Mouse (Mus musculus) spleen, adult 2 months (tissue): ENCODE results near the gene Catsperz.

ENCODE experiments used
- CTCF ChIP-seq: fragments of 200-500 bp; IDR thresholded peaks from 2 replicates; pipeline ENCODE4 v1.5.1; 2011; ENCODE audit warnings: mild to moderate bottlenecking, inconsistent platforms; ENCODE audit not compliant: insufficient read depth, insufficient read length, insufficient replicate concordance; ENCODE audit errors: extremely low read depth
- POLR2A ChIP-seq: fragments of 200-500 bp; IDR thresholded peaks from 2 replicates; pipeline ENCODE4 v1.6.1; 2011; ENCODE audit warnings: low read depth, low read length, inconsistent platforms

DNA sequence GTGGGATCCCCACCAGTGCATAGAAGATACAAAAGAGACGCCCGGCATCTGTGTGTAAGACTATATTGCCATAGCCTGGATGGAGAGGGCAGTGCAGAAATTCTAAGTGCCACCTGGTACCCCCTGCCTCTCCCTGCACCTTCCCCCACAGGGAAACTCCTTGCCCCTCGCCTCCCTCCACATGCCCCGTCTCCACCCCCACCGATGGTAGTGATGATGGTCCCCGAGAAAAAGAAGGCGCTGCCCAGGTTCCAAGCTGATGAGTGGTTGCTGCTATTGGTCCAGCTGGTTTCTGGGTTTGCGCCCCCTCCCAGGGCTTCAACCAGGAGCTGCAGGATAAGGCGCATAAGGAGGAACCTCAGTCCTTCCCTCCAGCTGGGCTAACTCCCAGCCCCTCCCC lies 2.9 kb upstream of the Catsperz start:
- TF ChIP-seq POLR2A (no peak), CTCF (no peak)
